Mouse (Mus musculus): ENCODE results near the gene Gm21083. TPM values are rescaled to one million over a fixed set of nuclear protein-coding genes. Genes with fewer than 3 reads are reported as not detected.
"Not testable (repeated sequence)": the region's sequence is repeated elsewhere in the genome, so short reads cannot be mapped to it uniquely, and the experiment has no call there.

Gm21083 gene
- total and polyA plus RNA-seq, 2 experiments from 2014 or later = not detected

DNA sequence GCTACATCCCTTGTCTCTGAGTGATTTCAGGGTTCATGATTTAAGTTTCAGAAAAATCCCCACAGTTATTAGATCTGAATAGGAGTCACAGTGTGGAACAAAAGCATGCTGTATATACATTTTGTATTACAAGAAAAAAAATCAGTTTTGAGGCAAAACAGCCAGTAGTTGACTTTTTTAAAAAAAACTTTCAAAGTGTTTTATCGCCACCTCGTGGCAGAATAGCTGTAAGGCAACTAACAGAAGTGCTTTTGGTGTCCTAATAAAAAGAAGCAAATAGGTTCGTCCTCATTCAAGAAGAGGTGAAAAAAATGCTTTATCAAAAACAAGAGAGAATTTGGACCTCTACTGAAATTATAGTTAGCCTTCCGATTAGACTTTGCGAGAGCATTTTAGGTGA, 52.9 kb downstream of the Gm21083 start:
- DNase-seq (ENCODE audit: low spot score) = peak; percentile 26
- not testable (repeated sequence) for ATAC-seq (ENCODE audit: low FRiP score); H3K9ac ChIP-seq (replicated peaks; ENCODE audit: low read length, poor library complexity, severe bottlenecking)

More for the DNA sequence above, 52.9 kb downstream of the Gm21083 start:
- not testable (repeated sequence) for H3K9me3 ChIP-seq (ENCODE audit: low read length); H3K4me1 ChIP-seq (ENCODE audit: insufficient read depth, low read length); H3K4me2 ChIP-seq (ENCODE audit: low read depth, low read length, poor library complexity, severe bottlenecking); H3K27me3 ChIP-seq (ENCODE audit: insufficient read depth, low read length); H3K4me3 ChIP-seq (ENCODE audit: low read depth, low read length); H3K36me3 ChIP-seq (ENCODE audit: insufficient read depth, low read length); H3K27ac ChIP-seq (ENCODE audit: low read depth, low read length)
- TF ChIP-seq CTCF (IDR thresholded peaks at IDR 0.05) = peak; percentile 53
- WGBS = 34% methylated on average over 5 of the region's 5 CpGs

Other genes with a start within 250 kb of the Gm21083 start
- gene Gm21149, start 100.8 kb upstream of the Gm21083 start, total RNA-seq (2014; rRNA removed) = not detected in 2 replicates
- not detected in 2 replicates for gene Gm21149, start 100.8 kb upstream of the Gm21083 start, polyA plus RNA-seq (2015; fragmentation: Nextera tagmentation; extraction: Ambion mirVana)
- gene Gm21190, start 48.1 kb upstream of the Gm21083 start, total RNA-seq (2014; rRNA removed) = not detected in 2 replicates
- gene Gm21190, start 48.1 kb upstream of the Gm21083 start, polyA plus RNA-seq (2015; fragmentation: Nextera tagmentation; extraction: Ambion mirVana) = not detected in 2 replicates
- not detected in 2 replicates for gene Speer4d, start 41.7 kb downstream of the Gm21083 start, total RNA-seq (2014; rRNA removed)
- gene Speer4d, start 41.7 kb downstream of the Gm21083 start, polyA plus RNA-seq (2015; fragmentation: Nextera tagmentation; extraction: Ambion mirVana) = not detected in 2 replicates
- not detected in 2 replicates for gene 4930572O03Rik, start 79.7 kb downstream of the Gm21083 start, total RNA-seq (2014; rRNA removed)
- not detected in 2 replicates for gene 4930572O03Rik, start 79.7 kb downstream of the Gm21083 start, polyA plus RNA-seq (2015; fragmentation: Nextera tagmentation; extraction: Ambion mirVana)
- gene Speer4c, start 136.9 kb downstream of the Gm21083 start, total RNA-seq (2014; rRNA removed) = not detected in 2 replicates
- 0.20 TPM in 1 of 2 replicates, not detected in the other for gene Speer4c, start 136.9 kb downstream of the Gm21083 start, polyA plus RNA-seq (2015; fragmentation: Nextera tagmentation; extraction: Ambion mirVana)

Measured in midbrain, postnatal 0 days (tissue).